Mouse (Mus musculus): ENCODE measurements around the gene Nid2.

DNA sequence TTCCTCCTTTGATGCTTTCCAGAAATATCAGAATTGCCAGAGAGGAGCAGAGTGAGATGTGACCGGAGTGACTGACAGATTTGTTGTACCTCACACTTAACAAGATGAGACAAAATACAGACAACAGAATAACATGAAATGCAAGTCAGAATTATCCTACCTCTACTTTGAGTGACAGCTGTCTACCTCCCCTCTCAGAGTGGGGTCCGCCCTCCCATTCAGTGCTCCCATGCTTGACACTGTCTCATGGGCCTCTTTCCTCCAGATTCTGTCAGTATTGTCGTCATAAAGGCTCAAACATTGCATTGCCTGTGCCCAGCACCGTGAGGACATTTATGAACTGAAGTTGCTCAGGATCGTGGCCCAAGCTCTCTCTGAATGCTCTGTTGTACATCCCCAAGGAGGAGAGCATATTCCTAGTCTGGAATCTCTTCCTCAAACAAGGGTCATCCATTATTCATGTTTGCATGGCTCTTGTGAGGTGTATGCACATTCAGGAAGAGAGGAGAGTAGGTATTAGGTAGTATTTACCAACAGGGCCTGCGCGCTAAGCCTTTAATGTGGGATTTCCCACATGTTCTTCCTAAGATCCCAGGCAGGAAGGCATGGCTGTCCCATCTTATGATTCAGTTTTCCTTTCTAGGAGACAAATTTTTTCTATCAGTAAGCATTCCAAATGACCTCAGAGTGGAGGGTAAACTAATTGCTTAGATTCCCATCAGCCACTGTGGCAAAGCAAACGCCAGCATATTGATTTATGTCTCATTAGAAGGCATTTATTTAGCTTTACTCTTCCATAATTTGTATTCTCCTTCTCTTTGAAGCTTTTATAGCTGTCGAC, 14.7 kb downstream of the Nid2 start:
- no peak for TF ChIP-seq CTCF (IDR thresholded peaks at IDR 0.05; ENCODE audit: low read depth, low read length)
- TF ChIP-seq POLR2AphosphoS5 (IDR thresholded peaks at IDR 0.05; ENCODE audit: insufficient replicate concordance, low read depth, low read length) = no peak
- TF ChIP-seq GATA1 (IDR thresholded peaks at IDR 0.05; ENCODE audit: borderline replicate concordance, low read length) = no peak
- no peak for TF ChIP-seq TAL1 (conservative IDR thresholded peaks at IDR 0.05; ENCODE audit: low read depth, low read length)
